Mouse (Mus musculus): ENCODE data around the gene Shcbp1l.

DNA sequence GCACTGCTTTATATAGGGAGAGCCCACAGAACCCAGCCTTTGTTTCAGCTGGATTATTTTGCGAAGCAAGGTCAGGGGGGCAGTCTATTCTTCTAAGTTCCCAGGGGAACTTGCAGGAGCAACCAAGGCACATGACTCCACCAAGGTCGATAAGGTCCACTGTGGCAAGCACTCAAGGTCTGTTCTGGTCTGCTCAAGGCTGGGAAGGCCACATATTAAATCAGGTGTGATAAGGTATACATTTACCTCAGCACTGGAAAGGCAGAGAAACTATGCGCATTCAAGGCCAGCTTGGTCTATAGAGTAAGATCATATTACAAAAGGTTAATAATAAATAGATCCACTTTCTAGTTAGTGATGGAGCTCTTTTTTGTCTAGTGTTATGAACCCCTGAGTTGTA, 71.1 kb downstream of the Shcbp1l start:
- TF ChIP-seq CTCF (conservative IDR thresholded peaks at IDR 0.05; ENCODE audit: low read length) (no peak), POU5F1 (IDR thresholded peaks at IDR 0.05; ENCODE audit: borderline replicate concordance, low read length) (no peak)

Measured in E14TG2a.4 (cell line).